Mouse (Mus musculus): ENCODE data around the gene Isg15. TPM values are rescaled to one million over a fixed set of nuclear protein-coding genes. Genes with fewer than 3 reads are reported as not detected.
A peak's percentile ranks its signal among the peaks of the same experiment; 100 is the strongest.

Isg15 gene
- total and polyA plus RNA-seq, 3 experiments: 4.8 to 5.4 TPM; not detected in 1

- Histone ChIP-seq H3K9me3 (replicated peaks; ENCODE audit: insufficient read depth, low read length) (no peaks in the 10 kb centered on the region), H3K36me3 (ENCODE audit: control insufficient read depth in 1 of 2, insufficient read depth in 2 of 2, low read length in 2 of 2) (no peaks in the 10 kb centered on the region; a peak in 1 of 4 replicates), H3K79me2 (ENCODE audit: control insufficient read depth, insufficient read depth, low read length, poor library complexity) (no peaks in the 10 kb centered on the region), H3K4me1 (ENCODE audit: control insufficient read depth in 1 of 2, insufficient read depth in 2 of 2, low read length in 2 of 2) (peaks cover 2 to 6% of the 10 kb centered on the region in 2 experiments; a peak in 2 of 4 replicates), H3K9ac (ENCODE audit: control insufficient read depth, low read depth, low read length, poor library complexity, severe bottlenecking) (no peak overlapping the region), H3K27me3 (ENCODE audit: control insufficient read depth in 1 of 2, insufficient read depth in 2 of 2, low read length in 2 of 2) (no peaks in the 10 kb centered on the region), H3K27ac (ENCODE audit: control insufficient read depth, low read depth, low read length) (no peak overlapping the region), H3K4me3 (ENCODE audit: control insufficient read depth in 1 of 2, insufficient read depth in 1 of 2, low read depth in 2 of 2, low read length in 2 of 2) (no peak overlapping the region)
- DNase-seq (ENCODE audit: low read depth, low spot score): no peak
- TF ChIP-seq ETS1 (IDR thresholded peaks at IDR 0.05; ENCODE audit: low read depth, low read length) (no peak), EP300 (IDR thresholded peaks at IDR 0.05; ENCODE audit: low read depth in 1 of 2, low read length in 2 of 2) (0 out of 4 replicates have a peak, but pooled peaks have one; percentile 16 to 21), ZMIZ1 (IDR thresholded peaks at IDR 0.05; ENCODE audit: low read depth, low read length) (0 out of 2 replicates have a peak, but pooled peaks have one; percentile 13), CTCF (IDR thresholded peaks at IDR 0.05 in 2 of 3, conservative IDR thresholded peaks at IDR 0.05 in 1 of 3; ENCODE audit: control insufficient read depth in 1 of 3, insufficient read depth in 1 of 3, low read depth in 2 of 3, low read length in 3 of 3, poor library complexity in 1 of 3, severe bottlenecking in 1 of 3) (no peak), MAX (IDR thresholded peaks at IDR 0.05; ENCODE audit: low read length) (no peak), MYB (IDR thresholded peaks at IDR 0.05; ENCODE audit: low read depth, low read length) (no peak), MEF2A (IDR thresholded peaks at IDR 0.05; ENCODE audit: extremely low read depth, insufficient replicate concordance, low read depth, low read length, poor library complexity, severe bottlenecking) (no peak), CHD2 (IDR thresholded peaks at IDR 0.05; ENCODE audit: low read length) (no peak)
Measured at GRCm38 (mm10) chr4:156209963-156210635, 9.5 kb upstream of the Isg15 start.

- Histone ChIP-seq H3K27ac (ENCODE audit: control insufficient read depth, low read depth, low read length) (no peak overlapping the region), H3K9me3 (replicated peaks; ENCODE audit: insufficient read depth, low read length) (no peaks in the 10 kb centered on the region), H3K9ac (ENCODE audit: control insufficient read depth, low read depth, low read length, poor library complexity, severe bottlenecking) (no peak overlapping the region), H3K4me1 (ENCODE audit: control insufficient read depth in 1 of 2, insufficient read depth in 2 of 2, low read length in 2 of 2) (peaks cover 2 to 18% of the 10 kb centered on the region in 2 experiments; a peak in 3 of 4 replicates), H3K79me2 (ENCODE audit: control insufficient read depth, insufficient read depth, low read length, poor library complexity) (peaks cover 8% of the 10 kb centered on the region), H3K4me3 (ENCODE audit: control insufficient read depth in 1 of 2, insufficient read depth in 1 of 2, low read depth in 2 of 2, low read length in 2 of 2) (no peak overlapping the region), H3K36me3 (ENCODE audit: control insufficient read depth in 1 of 2, insufficient read depth in 2 of 2, low read length in 2 of 2) (no peaks in the 10 kb centered on the region; a peak in 1 of 4 replicates), H3K27me3 (ENCODE audit: control insufficient read depth in 1 of 2, insufficient read depth in 2 of 2, low read length in 2 of 2) (no peaks in the 10 kb centered on the region)
- TF ChIP-seq ETS1 (IDR thresholded peaks at IDR 0.05; ENCODE audit: low read depth, low read length) (no peak), NELFE (IDR thresholded peaks at IDR 0.05; ENCODE audit: low read depth, low read length) (no peak), POLR2AphosphoS5 (IDR thresholded peaks at IDR 0.05; ENCODE audit: borderline replicate concordance, low read depth, low read length) (no peak)
- DNase-seq (ENCODE audit: low read depth, low spot score): no peak
Measured at GRCm38 (mm10) chr4:156208872-156209271, 8.3 kb upstream of the Isg15 start.

- H3K27me3 ChIP-seq (ENCODE audit: control insufficient read depth in 1 of 2, insufficient read depth in 2 of 2, low read length in 2 of 2): no peaks in the 10 kb centered on the region
- peak; percentile 78 for DNase-seq (ENCODE audit: low read depth, low spot score)
- H3K9ac ChIP-seq (ENCODE audit: control insufficient read depth, low read depth, low read length, poor library complexity, severe bottlenecking): peak overlapping the region; percentile 88
- H3K9me3 ChIP-seq (replicated peaks; ENCODE audit: insufficient read depth, low read length): no peaks in the 10 kb centered on the region
- H3K36me3 ChIP-seq (ENCODE audit: control insufficient read depth in 1 of 2, insufficient read depth in 2 of 2, low read length in 2 of 2): peaks cover 0 to 9% of the 10 kb centered on the region in 2 experiments; a peak in 2 of 4 replicates
- H3K27ac ChIP-seq (ENCODE audit: control insufficient read depth, low read depth, low read length): peak overlapping the region; percentile 85
- H3K79me2 ChIP-seq (ENCODE audit: control insufficient read depth, insufficient read depth, low read length, poor library complexity): peaks cover 15% of the 10 kb centered on the region
- peak overlapping the region; percentile 71 to 94 for H3K4me3 ChIP-seq (ENCODE audit: control insufficient read depth in 1 of 2, insufficient read depth in 1 of 2, low read depth in 2 of 2, low read length in 2 of 2)
- peaks cover 6 to 24% of the 10 kb centered on the region in 2 experiments; a peak in 3 of 4 replicates for H3K4me1 ChIP-seq (ENCODE audit: control insufficient read depth in 1 of 2, insufficient read depth in 2 of 2, low read length in 2 of 2)
- TF ChIP-seq MAX (IDR thresholded peaks at IDR 0.05; ENCODE audit: low read length): no peak
- TF ChIP-seq JUND (IDR thresholded peaks at IDR 0.05; ENCODE audit: low read depth, low read length): no peak
- TF ChIP-seq CHD2 (IDR thresholded peaks at IDR 0.05; ENCODE audit: low read length): no peak
- no peak for TF ChIP-seq HCFC1 (IDR thresholded peaks at IDR 0.05; ENCODE audit: low read depth, low read length)
- no peak for TF ChIP-seq RAD21 (IDR thresholded peaks at IDR 0.05; ENCODE audit: low read depth, low read length)
- peak; percentile 9; the same call in 1 of the 2 replicates for TF ChIP-seq TCF12 (IDR thresholded peaks at IDR 0.05; ENCODE audit: low read depth, low read length)
- no peak for TF ChIP-seq USF2 (IDR thresholded peaks at IDR 0.05; ENCODE audit: borderline replicate concordance in 1 of 2, insufficient read depth in 1 of 2, low read depth in 1 of 2, low read length in 2 of 2)
- peak; percentile 74; the same call in 1 of the 2 replicates for TF ChIP-seq SIN3A (IDR thresholded peaks at IDR 0.05; ENCODE audit: low read length)
- no peak for TF ChIP-seq MEF2A (IDR thresholded peaks at IDR 0.05; ENCODE audit: extremely low read depth, insufficient replicate concordance, low read depth, low read length, poor library complexity, severe bottlenecking)
- no peak; the same call in 1 of the 2 replicates for TF ChIP-seq CHD1 (IDR thresholded peaks at IDR 0.05; ENCODE audit: low read depth, low read length)
- TF ChIP-seq MYB (IDR thresholded peaks at IDR 0.05; ENCODE audit: low read depth, low read length): no peak
- TF ChIP-seq KAT2A (conservative IDR thresholded peaks at IDR 0.05; ENCODE audit: low read depth, low read length): no peak
- no peak for TF ChIP-seq GATA1 (IDR thresholded peaks at IDR 0.05; ENCODE audit: low read depth, low read length)
- no peak for TF ChIP-seq ZKSCAN1 (IDR thresholded peaks at IDR 0.05; ENCODE audit: low read depth, low read length)
- TF ChIP-seq ZMIZ1 (IDR thresholded peaks at IDR 0.05; ENCODE audit: low read depth, low read length): no peak
- TF ChIP-seq MXI1 (IDR thresholded peaks at IDR 0.05; ENCODE audit: low read depth, low read length): peak; percentile 5; the same call in 1 of the 2 replicates
Measured at GRCm38 (mm10) chr4:156203413-156204131, 3.0 kb upstream of the Isg15 start.
